Mouse (Mus musculus) E14TG2a.4 (cell line): Measurements from ENCODE around the gene Plekhn1.

ENCODE experiments used
- CTCF ChIP-seq: conservative IDR thresholded peaks from 2 replicates; pipeline ENCODE4 v1.5.1; 2014; ENCODE audit warnings: low read length
- POU5F1 ChIP-seq: IDR thresholded peaks from 2 replicates; pipeline ENCODE4 v1.6.1; 2014; ENCODE audit warnings: low read length, borderline replicate concordance

DNA sequence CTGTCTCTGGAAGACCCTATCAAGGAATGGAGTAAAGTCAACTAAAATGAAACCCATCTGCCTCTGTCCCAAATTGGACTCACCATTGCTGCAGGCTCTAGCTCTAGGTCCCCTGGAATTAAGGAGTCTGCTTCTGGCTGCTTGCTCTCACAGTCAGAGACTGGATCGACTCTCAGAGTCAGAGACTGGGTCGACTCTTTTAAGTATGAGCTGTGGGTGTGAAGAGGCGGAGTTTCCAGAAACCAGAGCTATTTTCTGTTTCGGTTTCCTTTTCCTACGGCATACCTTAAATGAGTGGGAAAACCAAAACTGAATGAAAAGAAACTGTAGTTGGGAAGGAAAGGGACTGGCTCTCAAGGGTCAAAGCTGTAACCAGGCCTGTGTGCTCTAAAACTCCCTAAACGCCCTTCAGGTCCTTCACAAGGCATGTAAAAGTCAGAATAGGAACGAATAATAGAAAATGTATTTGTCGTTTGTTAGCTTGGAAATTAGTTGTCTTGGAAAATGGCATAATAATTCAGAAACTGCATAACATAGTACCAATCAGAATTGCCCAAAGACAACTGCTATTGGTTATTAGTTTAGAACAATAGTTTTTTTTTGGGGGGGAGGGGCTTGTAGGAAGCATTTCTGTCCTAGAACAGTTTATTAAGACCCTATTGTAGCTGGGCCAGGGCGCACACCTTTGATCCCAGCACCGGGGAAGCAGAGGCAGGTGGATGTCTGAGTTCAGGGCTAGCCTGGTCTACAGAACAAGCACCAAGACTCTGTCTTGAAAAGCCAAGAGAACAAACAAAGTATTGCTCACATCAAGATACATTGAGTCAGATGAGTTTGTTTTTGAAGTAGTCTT is 33.8 kb downstream of the Plekhn1 start, which contains the start of gene Isg15:
- no peak for TF ChIP-seq CTCF
- TF ChIP-seq POU5F1, result no peak
